Mouse (Mus musculus): ENCODE data around the gene Adamtsl5.

The Adamtsl5 gene

DNA sequence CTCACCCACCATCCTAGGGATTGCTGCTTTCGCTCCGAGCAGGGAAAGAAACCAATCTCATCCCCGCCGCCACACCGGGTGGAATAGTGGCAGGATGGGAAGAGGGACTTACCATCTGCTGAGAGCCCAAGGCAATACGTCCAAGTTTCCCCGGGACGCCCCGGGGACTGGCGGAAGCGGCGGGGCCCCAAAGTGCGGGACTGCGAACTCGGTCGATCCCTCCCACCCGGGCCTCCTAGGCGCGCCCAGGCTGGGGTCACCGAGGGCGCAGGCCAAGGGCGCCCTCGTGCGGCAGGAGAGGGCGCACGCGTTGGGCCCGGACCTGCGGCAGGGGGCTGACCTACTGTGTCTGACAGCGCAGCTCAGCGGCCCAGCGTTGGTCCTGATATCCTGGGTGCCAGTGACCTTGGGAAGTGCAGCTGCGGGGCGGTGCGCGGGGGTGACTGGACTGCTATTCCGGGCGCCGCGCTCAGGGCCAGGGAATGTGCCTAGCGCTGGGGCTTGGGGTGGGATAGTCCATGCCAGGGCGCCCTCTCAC is at the start of gene Adamtsl5:
Gene Adamtsl5, minus strand, starts transcription at position 169 of the 538 bp plus-strand sequence.
- DNase-seq = peak; percentile 62

DNA sequence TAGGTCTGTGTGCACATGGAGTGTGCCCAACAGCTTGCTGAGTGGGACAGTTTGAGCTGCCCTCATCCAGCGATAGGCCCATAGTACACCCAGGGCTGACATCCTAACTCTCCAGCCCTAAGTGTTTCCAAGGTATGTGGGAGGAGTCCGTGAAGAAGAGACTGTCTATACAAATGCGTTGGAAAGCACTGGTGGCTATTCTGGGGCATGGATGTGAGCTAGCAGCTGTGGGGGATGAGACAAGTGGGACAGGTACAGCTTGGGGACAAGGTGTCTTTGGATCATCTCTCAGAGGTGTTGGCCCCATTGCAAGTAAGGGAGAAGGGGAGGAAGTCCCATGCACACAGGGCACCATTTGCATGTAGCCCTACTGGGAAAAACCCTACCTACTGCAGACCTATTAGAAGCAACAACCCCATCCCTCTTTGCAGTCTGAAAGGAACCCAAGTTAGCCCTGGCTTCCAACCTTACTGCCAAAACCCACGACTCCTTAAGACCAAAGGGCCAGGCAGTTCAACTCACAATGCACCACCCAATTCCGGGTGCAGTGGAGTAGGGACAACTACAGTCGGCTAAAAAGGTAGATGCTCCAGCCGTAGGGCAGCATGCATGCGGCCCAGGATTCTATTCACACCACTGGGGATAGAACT is 49.4 kb upstream of the Adamtsl5 start:
- DNase-seq = no peak

DNA sequence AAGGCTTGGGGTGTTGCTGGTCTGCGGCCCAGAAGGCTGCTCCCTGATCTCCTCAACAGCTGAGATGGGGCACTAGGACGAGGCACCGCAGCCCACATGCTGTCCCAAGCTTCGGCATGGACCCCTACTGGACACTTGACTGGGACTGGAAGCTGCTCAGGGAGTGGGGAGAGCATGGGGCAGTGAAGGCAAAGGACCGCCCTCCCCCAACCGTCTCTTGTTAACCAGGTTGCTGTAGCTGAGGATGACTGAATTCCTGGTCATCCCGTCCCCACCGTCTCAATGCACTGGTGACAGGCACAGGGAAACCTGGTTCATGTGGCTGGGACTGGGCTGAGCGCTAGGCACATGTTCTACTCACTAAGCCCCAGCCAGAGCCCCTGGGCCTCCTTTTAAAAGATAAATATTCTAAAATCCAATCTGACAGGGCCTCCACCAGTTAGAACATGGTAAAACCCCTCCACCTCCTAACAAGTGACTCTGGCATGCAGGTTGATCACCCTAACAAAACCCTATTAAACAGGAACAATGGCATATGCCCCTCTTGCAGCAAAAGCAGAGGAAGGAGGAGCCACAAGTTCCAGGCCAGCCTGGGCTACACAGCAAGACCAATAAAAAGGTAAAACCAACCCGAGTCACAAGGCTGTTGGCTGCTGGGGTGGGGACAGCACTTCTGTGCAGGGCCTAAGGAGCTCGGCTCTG is 48.8 kb upstream of the Adamtsl5 start:
- no peak for DNase-seq

- no peak for DNase-seq
These were observed 46.9 kb upstream of the Adamtsl5 start for GRCm38 (mm10) chr10:80395025-80395627.

DNA sequence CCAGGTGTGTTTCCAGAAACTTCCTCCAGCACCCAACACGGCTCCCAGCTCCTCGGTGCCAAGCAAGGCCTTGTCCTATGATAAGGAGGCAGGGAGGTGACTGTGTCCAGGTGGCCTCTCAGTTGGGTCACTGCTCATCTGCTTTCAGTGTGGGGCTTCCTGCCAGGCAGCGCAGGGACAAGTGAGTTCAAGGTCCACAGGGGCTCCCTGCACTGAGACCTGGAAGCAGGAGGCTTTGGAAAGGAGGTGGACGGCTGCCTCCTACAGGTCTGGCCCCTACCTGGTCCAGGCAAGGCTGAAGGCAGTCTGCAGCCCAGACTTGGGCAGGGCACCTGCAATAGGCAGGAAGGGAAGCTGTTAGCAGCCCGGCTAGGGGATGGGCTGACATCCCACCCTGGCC is 44.5 kb upstream of the Adamtsl5 start:
- peak; percentile 54 for DNase-seq

- DNase-seq = peak; percentile 51
These were observed 42.5 kb upstream of the Adamtsl5 start for GRCm38 (mm10) chr10:80390697-80391096.

DNA sequence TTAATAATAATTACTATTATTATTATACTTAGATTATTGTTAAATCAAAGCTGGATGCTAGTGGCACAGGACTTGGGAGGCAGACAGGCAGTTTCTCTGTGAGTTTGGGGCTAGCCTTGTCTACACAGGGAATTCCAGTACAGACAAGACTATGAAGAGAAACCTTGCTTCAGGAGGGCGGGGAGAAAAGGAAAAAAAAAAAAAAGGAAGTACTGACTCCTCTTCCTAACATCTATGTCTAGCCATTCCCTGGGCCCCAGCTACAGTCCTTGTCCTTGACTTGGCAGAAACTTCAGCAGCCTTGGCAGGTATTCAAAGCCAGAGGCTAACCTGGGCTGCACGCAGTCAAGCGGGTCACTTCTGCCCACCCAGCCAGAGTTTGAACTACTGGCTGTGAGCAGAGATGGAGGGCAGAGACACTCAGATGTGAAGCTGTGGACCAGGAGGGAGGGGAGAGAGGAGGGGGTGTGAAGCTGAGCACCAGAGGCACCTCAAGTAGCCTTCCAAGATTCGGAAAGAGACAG is 41.0 kb upstream of the Adamtsl5 start:
- no peak for DNase-seq

DNA sequence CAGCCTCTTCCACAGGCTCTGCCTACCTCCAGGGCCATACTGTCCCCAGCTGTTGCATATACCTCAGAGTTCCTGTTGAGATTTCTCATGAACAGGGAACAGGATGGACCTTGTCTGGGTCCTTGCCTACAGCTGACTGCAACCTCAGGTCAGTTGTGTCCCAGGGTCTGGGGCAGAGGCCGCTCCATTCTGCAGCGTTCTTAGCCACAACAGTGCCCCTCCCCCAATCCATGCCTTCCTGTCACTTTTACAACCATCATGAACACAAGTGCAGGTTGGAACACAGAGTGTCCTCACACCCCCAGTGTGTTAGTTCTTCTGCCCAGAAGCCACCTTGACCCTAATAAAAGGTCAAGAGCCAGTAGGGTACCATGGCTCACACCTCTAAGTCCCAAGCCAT is 40.5 kb upstream of the Adamtsl5 start:
- DNase-seq = no peak

DNA sequence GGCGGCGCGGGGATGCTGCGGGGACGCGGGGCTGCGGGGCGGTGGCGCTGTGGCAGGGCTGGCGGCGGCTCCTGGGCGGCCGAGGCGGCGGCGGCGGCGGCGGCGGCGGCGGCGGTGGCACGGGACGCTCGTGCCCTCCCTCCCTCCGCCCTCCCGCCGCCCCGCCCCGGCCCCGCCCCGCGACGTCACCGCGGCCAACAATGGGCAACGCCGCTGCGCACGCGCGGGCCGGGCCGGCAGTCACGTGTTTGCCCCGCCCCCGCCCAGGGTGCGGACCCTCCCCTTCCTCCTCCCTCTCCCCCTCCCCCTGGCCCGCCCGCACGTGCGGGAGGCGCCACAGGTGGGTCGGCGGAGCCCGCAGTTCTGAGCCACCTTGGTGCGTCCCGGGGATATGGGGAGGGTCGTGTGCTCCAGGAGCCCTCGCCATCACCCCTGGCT is 39.3 kb upstream of the Adamtsl5 start, which contains the start of gene Mex3d:
Gene Mex3d, minus strand, starts transcription at position 138 of the 438 bp plus-strand sequence.
- peak; percentile 87 for DNase-seq

DNA sequence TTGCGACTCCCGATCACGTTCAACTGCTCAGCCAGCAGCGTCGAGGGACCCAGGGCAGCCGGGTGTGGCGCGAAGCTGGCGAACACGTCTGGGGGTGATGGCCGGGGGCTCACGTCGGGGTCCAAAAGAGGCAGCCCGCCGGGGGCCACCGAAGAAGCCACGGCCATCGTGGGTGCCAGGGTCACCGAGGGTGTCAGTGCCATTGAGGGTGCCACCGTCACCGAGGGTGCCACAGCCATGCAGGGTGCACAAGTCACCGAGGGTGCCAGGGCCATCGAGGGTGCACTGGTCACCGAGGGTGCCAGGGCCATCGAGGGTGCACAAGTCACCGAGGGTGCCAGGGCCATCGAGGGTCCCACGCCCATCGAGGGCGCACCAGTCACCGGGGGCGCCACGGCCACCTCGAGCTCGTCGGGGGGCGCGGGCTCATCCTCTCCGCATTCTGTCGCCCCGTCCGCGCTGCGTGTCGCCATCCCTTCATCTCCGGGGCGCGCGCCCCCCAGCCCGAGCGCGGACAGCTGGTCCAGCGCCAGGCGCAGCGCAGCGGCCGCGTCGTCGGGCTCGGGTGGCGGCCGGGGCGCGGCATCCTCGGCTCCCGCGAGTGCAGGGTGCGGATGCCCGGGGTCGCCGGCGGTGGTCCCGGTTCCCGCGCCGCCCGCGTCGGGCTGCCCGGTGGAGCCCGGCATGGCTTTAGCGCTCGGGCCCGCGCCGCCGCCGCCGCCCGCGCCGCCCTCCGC is 38.7 kb upstream of the Adamtsl5 start:
- no peak for DNase-seq

DNA sequence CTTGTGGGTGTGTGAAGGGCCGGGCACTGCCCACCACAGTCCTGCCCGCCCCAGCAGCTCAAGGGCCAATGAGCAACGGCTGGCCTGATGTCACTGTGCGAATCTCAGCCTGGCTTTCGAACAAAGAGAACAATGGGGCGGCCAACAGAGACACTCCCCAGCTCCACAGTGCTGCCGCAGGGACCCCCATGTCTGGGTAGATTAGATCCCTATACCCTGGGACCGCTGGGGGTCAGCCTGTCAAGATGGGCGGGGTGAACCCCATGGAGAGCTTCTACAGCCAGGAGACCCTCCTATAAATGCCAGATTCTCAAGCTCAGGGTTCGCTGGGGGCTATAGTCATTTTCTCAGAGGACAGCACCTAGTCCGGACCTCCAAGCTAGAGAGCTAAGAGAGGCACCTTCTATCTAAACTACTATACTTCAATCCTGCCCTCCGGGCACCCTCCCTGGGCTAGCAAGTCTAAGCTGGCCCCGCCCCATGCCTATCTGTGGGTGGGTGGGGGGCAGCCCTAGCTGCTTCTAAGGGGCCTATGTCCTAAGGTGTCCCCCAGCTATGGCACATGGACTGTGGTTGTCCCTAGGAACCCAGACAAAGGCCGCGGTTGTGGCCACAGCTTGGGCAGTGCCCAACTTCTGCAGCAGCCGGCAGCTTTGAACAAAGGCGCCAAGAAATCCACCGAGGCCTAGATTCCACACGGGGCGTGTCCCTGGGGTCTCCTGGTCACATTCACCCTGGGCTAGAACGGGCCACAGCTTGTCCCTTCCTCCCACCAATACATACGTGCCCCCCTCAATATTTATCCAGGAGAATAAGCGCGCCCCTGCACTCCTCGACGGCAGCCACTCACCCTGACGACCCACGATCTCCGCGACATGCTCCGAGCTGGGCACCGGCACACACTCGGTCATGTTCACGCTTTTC is 37.9 kb upstream of the Adamtsl5 start:
- no peak for DNase-seq

GRCm38 (mm10) chr10:80385310-80385709 is 37.1 kb upstream of the Adamtsl5 start:
- DNase-seq = no peak

GRCm38 (mm10) chr10:80384709-80385108 is 36.5 kb upstream of the Adamtsl5 start:
- no peak for DNase-seq

- DNase-seq = no peak
These were observed 36.0 kb upstream of the Adamtsl5 start for GRCm38 (mm10) chr10:80384115-80384639.

DNA sequence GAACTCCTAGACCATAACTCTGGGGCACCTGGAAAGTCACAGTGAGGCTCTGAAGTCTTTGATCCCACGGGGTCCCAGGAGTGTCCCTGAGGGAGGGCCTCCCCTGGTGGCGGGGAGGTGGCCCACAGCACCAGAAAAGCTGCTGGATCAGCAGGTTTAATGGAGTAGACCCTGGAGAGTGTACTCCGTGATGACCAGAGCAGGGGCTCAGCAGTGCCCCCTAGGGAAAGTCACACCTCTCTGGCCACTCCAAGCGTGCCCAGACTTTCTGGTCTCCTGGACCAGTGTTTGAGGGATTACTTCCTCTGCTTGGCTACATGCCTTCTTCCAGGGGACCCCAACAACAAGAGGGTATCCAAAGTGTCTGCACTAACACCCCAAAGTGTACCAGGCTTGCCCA is 35.2 kb upstream of the Adamtsl5 start:
- no peak for DNase-seq

- DNase-seq = no peak
These were observed 34.6 kb upstream of the Adamtsl5 start for GRCm38 (mm10) chr10:80382641-80383365.

- DNase-seq = no peak
These were observed 29.5 kb upstream of the Adamtsl5 start for GRCm38 (mm10) chr10:80377716-80378115.

- DNase-seq = peak; percentile 91
These were observed 27.9 kb upstream of the Adamtsl5 start for GRCm38 (mm10) chr10:80376160-80376559.

- DNase-seq = peak; percentile 85
These were observed 25.9 kb upstream of the Adamtsl5 start for GRCm38 (mm10) chr10:80374063-80374462.

GRCm38 (mm10) chr10:80372706-80373105 is 24.5 kb upstream of the Adamtsl5 start:
- DNase-seq = no peak

- no peak for DNase-seq
These were observed 23.8 kb upstream of the Adamtsl5 start for GRCm38 (mm10) chr10:80371983-80372382.

All from kidney, adult 18-20 months (tissue).